Mouse (Mus musculus) fat pad, adult 2 months (tissue): ENCODE data around the gene Cnot3.
A peak's percentile ranks its signal among the peaks of the same experiment; 100 is the strongest.

Source experiments
- DNase-seq: peaks from one replicate; pipeline ENCODE4 v3.0.0-alpha.2; 2011; ENCODE audit warnings: low read depth, low spot score; ENCODE audit errors: extremely low read depth

Gene Cnot3

DNA sequence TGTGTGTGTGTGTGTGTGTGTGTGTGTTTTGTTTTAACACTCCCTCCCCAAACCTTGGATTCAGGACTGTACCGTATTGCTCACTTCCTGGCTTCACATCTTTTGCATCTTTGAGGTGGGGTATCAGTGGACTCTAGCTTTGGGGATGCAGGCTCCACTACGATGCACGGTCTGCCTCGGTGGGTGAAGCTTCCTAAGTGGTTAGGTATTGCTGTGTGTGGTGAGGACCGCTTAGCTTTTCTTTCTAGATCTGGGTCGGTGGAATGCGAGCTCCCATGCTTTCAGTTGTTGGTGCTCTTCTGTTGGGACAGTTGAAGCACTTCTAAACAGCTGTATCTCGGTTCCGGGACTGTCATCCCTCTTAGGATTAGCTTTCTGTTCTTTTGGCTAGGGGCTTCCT, 1.1 kb downstream of the Cnot3 start:
- DNase-seq: no peak

DNA sequence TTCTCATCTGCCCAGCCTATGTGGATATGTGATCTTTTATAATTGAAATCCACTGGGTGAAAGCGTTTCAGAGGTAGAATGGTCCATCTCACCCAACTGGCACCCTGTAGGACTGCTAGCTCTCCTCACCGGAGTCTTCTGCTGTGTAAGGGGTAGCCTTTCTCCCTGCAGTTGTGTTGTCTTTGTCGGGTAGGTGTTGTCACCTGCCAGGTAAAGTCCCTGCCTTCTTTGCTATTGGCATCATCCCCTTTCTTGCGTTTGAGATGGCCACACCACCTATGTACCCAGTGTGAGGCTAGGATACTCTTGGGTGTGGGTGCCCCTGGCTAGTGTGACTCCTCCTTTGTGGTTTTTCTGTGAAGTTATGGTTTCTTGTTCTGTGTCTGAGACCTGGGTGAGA, 1.6 kb downstream of the Cnot3 start:
- no peak for DNase-seq

DNA sequence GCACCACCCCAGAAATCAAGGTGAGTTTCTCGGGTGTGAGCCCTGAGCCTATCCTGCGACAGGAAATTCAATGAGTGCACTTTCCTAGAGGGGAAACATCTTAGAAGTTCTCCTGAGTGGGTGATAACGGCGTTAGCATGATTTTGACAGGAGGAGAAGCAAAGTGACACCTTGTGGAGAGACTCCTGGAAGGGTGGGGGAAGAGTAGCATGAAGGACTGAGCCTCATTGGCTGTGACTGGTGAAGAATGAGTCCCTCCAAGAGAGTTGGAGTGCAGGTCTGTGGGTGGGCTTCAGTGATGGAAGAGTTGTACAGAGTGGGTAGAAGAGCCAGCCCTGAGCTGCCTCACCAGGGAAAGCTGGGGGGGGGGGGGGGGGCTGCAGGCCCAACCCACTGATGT, 11.9 kb downstream of the Cnot3 start:
- no peak for DNase-seq

DNA sequence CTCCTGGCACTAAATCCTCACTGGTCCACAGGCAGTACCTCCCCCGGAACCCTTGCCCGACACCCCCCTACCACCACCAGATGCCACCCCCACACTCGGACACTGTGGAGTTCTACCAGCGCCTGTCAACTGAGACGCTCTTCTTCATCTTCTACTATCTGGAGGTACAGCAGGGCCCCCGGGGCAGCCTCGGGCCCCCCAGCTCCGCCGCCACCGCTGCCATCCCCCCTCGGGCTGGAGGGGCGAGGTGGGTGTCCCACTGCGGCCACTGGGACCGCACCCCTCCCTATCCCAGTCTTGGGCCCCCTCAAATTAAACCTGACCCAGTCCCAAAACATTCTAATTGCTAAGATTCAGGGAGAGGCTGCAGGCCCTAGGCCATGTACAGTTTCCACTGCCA, 13.5 kb downstream of the Cnot3 start:
- no peak for DNase-seq

DNA sequence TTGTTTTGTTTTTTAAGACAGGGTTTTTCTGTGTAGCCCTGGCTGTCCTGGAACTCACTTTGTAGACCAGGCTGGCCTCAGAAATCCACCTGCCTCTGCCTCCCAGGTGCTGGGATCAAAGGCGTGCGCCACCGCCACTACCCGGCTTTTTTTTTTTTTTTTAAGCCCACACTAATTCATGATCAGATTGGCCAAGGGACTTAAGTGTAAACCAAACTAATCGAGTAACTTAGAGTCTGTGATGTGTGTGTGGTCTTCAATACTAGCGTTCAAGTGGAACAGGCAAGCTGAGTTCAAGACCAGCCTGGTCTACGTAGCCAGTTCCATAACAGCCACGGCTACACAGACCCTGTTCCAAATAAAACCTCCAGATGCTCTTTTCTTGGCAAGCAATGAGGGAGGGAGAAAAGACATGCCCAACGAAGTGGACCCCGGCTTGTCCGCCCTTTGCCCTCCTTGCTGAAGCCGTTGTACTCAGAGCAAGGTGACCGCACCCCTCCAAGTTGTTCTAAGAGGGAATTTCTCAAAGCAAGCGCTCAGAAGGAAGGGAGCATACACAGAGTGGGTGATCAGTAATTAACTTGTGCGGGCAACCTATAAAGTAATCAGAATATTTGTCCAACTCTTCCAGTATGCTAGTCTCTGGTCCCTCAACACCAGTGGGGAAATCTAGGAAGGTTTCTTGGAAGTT, 19.6 kb downstream of the Cnot3 start:
- no peak for DNase-seq

DNA sequence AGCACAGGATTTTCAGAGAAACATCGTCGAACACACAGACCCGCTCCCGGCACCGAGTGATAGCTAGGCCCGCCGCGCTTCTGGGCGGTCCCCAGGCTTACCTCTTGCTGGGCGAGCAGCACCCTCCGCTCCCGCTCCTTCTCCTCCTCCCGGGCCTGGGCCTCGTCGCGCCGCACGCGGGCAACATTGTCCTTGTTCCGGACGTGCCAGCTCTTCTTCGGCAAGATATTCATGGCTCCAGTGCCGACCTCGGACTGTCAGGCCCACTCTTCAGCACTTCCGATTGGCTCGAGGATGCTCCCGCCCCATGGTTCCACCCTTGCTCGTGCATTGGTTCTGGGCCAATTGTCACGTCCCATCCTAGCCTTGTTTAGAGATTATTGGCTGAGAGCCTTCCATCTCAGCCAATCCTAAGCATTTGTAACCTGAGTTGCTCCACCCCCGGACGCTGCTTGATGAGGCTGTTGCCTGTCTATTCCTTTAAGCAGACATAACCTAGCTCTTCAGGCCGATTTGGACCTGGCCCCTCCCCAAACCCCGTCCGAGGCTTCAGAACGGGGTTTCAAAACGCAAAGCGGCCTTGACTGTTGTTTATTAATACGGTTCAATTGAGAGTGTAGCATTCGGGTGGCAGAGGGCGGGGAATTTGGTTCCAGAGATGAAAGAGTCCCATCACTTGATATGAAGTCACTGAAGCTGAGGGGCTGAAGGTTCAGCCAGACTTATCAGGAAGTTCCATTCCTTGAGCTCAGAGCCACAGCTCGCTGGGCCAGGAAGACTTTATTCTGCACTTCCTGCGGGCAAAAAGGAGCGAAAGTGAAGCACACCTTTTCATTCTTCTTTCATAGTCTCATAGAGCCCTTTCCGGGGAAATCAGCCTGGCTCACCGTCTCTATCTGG, 20.4 kb downstream of the Cnot3 start, which contains the start of gene Leng1:
Gene Leng1 (minus strand): TSS at position 626 of the 900 bp plus-strand sequence.
- peak; percentile 97 for DNase-seq

DNA sequence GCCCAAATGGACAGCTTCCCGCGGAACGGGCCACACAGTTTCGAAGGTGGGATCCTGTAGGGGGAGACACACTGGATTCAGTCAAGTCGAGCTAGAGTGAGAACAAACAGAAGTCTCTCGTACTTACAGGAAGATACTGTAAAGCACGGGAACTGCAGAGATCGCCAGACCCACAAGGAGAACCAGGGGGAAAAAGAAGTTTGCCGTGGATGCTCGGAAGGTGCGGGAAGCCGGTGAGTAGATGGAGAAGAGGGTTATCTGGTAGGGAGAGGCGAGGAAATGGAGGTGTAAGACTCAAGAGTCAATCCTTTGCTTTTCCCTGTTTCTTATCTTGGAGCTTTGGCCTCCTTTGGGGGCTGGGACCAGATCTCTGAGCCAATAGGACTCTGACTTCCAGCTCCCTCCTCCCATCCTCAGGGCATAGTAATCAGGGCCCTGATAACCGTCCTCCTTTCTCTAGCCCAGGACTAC, 21.9 kb downstream of the Cnot3 start:
- no peak for DNase-seq

DNA sequence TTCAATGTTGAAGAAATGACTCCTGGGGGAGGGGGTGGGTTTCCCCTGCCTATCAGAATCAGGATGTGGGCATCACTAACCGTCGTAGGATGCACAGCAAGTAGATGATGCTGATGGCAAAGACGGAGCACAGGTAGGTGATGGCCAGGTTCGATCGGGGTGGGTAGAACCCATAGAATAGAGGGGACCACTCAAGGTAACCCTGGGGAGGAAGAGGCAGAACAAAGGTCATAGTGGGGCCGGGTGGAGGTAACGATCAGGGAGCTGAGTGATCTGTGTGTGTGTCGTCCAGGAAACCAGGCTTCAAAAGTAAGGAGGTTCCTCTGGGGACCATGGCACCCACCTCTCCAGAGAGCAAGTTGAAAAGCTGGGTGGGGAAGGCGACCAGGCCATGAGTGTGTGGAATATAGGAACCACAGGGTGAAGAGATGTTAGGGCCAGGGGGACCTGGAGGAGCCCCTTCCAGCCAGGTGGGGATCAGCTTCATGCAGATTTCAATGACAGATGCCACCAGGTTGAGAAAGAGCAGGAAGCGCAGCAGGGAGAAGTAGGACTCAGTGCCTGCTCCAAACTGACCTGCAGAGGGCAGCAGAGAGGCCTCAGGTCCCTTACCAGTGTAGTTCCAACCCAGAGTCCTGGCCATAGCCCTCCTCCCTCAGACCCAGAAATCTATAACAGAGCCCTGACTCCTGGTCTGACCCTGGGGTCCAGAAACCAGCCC, 29.6 kb downstream of the Cnot3 start:
- no peak for DNase-seq

DNA sequence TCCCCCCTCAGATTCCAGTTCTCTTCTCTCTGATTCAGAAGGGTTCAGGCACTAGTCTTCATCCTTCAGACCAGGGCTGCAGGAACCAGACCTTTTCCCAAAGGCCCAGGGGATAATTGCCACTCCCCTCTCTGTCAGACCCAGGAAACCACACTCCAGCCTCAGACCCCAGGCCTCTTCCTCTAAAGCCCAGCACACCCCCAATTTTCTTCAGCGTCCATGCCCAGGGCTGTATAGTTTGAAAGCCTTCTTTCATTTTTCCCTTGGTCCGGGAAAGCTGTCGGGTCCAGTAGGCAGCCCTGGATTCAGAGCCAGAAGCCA, 30.1 kb downstream of the Cnot3 start:
- no peak for DNase-seq

DNA sequence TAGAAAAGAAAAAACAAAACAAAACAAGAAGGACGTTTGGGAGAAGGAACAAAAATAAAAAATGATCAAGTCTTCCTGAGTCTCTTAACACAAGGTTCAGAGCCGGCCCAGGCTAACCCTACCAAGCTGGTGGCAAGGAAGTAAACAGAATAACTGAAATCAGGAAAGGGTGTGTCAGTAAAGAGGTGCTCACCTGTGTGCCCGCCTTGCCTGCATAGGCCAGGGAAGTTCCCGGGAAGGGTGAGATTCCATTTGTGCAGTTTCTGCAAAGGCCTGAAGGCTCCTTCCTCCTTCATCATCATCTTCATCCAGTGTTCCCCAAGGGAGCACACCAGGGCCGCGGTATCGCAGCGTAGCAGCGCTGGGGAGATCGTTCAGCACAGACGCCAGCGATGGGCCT, 31.3 kb downstream of the Cnot3 start:
- no peak for DNase-seq

DNA sequence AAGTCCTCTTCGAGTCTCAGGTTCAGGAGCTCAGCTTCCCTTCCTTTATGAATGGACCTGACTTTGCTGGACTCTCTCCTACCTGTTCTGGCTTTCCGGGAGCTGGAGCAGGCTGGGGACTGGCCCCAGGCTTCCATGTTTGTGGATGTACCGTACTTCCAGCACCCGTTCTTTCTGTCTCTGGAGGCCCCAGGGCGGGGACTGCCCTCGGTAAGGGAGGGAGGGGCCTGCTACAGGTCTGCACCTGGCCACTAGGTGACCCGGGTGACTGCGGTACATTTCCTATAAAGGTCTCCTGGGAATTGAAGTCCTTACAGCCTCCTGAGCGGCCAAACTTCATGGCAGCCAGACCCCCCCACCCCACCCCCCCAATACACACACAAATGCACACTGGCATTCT, 32.3 kb downstream of the Cnot3 start, which contains the start of gene Tmc4:
Gene Tmc4 (minus strand): TSS at position 212 of the 400 bp plus-strand sequence.
- DNase-seq: no peak

DNA sequence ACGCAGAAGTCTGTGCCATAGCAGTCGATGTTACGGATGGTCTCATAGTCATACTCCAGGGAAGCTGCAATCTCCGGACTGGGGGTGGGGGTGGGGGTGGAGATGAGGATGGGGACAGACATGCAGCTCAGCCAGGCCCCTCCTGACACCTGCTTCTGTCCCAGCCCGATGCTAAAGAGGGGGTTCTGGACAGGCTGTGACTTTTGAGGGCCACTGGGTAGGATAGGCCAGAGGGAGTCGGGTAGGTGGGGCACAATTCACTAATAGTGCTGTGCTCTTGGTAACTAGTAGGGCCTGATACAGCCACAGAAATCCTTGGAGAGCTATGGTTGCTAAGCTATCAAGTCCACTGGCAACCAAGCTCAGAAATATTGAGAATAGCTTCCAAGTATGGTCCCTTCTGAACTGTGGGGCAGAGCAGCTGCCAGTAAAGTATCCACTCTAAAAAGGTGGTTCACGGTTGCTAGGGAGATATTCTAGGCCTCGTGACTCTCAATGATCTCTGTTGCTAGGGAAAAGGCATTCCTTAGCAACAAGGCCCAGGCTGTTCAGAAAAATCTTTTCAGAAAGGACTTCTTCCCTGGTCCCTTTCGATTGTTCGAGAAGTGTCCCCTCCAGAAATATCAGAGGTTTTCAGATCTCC, 39.0 kb downstream of the Cnot3 start:
- no peak for DNase-seq

DNA sequence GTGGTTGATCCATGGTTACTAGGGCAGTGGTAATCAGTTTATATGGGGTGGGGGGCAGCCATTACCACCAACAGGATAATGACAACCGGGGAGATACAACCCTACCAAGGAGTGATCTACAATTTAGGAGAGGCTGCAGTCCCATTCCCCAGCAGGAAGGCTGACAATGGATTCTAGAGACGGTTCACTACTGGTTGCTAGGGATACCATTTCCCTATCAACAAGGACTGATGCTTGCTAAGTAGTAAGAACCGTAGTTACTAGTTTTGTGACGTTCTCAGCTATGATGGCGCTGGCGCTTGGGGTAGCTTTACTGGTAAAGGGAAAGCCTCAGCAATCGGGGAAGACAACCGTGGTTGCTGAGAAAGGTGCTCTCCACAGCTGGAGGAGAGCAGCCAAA, 39.6 kb downstream of the Cnot3 start:
- no peak for DNase-seq

DNA sequence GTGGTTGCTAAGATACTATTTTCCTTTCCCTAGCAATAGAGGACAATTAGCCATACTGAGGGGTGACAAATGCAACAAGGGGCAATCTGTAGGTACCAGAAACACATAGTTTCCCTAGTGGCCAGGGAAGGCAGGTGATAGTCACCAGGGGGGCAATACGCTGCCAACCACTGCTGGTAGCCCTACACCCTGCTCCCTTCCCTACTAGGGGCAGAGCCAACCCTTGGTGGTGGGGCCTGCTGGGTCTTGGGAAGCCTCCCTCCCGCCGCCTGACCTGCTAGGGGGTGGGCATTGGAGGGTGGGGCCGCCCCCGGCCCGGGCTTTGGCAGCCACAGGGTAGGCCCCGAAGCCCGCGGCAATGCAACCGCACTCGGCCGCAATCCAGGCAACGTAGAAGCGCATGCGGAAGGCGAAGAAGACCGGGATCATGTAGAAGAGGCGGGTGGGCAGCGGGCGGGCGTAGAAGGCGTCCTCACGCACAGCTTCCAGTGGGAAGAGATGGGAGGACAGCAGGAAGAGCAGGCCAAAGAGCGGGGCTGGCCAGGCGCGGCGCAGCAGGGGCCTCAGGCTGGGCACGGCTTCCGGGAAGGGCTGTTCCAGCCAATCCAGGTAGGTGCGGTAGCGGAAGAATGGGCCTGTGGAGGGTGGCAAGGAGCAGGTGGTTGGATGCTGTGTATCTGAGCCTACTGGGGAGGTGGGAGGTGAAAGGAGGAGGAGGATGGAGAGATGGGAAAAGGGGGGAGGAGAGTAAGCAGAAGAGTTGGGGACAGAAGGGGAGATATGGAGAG, 40.5 kb downstream of the Cnot3 start:
- no peak for DNase-seq

DNA sequence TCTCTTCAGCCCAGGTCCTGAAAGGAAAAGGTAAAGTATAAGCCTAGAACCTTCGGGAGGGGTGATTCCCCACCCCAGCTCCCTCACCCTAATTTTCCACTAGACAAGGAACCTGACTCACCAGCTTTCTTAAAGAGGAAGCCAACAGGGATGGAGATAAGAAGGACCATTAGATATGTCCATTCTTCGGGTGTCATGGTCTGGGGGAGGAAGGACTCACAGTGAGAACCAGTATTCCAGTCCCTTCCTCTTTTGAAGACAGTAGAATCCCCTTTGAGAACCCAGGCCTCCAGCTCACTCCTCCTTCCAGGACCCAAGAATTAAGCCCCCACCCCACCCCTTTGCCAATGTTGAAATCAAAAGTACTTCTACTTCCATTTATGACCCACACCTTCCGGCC, 46.9 kb downstream of the Cnot3 start:
- no peak for DNase-seq

DNA sequence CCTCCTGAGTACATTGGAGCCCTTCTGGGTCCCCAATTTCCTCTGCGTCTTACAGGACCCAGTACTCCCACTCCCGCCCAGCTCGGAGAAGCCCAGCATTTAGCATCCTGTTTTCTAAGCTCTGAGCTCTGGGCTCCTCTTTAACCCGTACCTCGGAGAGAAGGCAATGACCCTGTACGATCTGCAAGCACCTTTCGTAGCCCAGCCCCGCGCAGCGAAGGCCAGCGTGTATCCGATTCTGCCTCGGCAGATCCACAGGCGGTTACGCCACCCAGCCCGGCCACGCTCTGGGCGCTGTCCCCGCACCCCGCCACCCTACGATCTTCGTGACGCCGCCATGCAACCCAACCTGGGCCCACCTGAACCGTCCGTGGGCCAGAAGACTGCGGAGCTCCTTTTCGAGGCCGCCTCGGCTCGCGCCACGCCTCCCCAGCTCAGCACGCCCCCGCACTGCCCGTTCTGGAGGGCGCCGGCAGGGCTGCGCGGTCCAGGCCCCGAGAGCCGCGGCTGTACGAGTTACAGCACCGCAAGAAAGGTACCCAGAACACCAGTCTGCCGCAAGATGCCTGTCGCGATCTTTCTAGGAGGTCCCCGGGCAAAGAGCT, 47.4 kb downstream of the Cnot3 start, which contains the start of gene Tsen34:
Gene Tsen34 (plus strand): TSS at position 482 of the 605 bp plus-strand sequence.
- DNase-seq: no peak

DNA sequence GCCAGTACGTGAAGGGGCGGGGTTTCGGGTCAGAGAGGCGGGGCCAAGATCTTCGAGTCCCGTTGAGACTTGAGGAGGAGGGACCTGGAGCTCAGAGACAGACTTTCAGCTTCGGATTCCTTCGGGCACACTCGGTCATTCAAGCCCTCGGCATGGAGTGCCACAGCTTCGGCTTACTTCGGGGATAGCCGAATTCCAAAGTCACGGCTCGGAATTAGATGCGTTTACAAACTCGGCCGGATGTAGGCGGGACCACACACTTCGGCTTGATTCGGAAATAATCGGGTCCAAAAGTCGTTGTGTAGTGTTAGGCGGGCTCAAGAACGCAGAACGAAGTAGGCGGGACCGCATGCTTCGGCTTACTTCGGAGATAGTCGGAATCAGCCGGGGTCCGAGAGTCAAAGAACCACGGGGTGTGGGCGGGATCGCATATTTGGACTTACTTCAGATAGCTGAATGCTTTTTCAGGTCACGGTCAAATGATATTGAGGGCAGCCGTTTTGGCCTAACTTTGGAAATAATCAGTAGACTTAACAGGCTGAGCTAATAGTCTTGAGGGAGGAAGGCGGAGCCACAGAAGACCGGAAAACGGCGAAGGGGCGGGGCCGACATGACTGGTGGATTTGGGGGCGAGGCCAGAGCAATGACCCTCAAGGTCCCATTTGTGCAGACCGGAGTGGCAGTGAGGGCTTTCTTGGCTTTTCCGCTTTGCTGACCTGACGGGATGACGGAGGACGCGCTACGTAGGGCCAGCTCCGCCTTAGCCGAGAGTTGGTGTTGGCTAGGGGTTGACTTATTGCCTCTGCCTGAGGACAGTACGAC, 48.1 kb downstream of the Cnot3 start, which contains the start of gene Mboat7:
Gene Mboat7 (minus strand): TSS at position 537 of the 822 bp plus-strand sequence.
- peak; percentile 96 for DNase-seq

DNA sequence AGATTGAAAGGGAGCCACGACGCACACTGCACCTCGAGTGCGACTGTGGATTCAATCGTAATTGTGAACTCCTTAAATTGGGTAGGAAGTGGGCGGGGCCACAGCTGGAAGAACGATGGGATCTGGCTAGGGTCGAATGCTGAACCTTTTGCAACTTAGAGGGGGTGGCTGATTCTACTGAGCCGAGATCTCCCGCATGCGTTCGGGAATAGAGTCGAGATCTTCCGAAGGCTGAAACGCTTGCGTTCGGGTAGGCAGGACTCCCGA, 48.7 kb downstream of the Cnot3 start:
- DNase-seq: no peak
